Mouse (Mus musculus) ES-Bruce4 (cell line): ENCODE data around the gene Rtn1. TPM values are rescaled to one million over a fixed set of nuclear protein-coding genes. Genes with fewer than 3 reads are reported as not detected.

Source experiments
- H3K27ac ChIP-seq: 2 replicates; pipeline ENCODE4 v1.5.1; 2012; ENCODE audit warnings: low read length, inconsistent platforms; ENCODE audit not compliant: insufficient read depth
- H3K27me3 ChIP-seq: 2 replicates; pipeline ENCODE4 v1.6.1; 2012; ENCODE audit warnings: mild to moderate bottlenecking, low read length, inconsistent platforms; ENCODE audit not compliant: control insufficient read depth, poor library complexity, insufficient read depth, severe bottlenecking
- H3K36me3 ChIP-seq: 2 replicates; pipeline ENCODE4 v1.6.1; 2012; ENCODE audit warnings: inconsistent platforms, mild to moderate bottlenecking, low read length, moderate library complexity; ENCODE audit not compliant: control insufficient read depth, poor library complexity, insufficient read depth, severe bottlenecking
- H3K4me1 ChIP-seq: one replicate; pipeline ENCODE4 v1.8.1; 2011; ENCODE audit warnings: low read length; ENCODE audit not compliant: control insufficient read depth, insufficient read depth
- H3K4me3 ChIP-seq: 2 replicates; pipeline ENCODE4 v1.5.1; 2011; ENCODE audit warnings: low read depth, mild to moderate bottlenecking, low read length
- H3K9ac ChIP-seq: 2 replicates; pipeline ENCODE4 v1.6.1; 2012; ENCODE audit warnings: low read depth, mild to moderate bottlenecking, inconsistent platforms; ENCODE audit not compliant: poor library complexity, severe bottlenecking
- H3K9me3 ChIP-seq: replicated peaks from 2 replicates; pipeline ENCODE4 v1.6.1; 2012; ENCODE audit warnings: mild to moderate bottlenecking, low read length, inconsistent platforms; ENCODE audit not compliant: control insufficient read depth, poor library complexity, insufficient read depth, severe bottlenecking
- CTCF ChIP-seq: IDR thresholded peaks from one replicate; pipeline ENCODE4 v1.8.1; 2011; ENCODE audit warnings: low read depth, low read length
- EP300 ChIP-seq: IDR thresholded peaks from 2 replicates; pipeline ENCODE4 v1.6.1; 2011; ENCODE audit warnings: low read depth, low read length; ENCODE audit not compliant: insufficient read depth
- POLR2A ChIP-seq: IDR thresholded peaks from one replicate; pipeline ENCODE4 v1.8.1; 2011; ENCODE audit warnings: low read length; ENCODE audit not compliant: insufficient read depth
- polyA plus RNA-seq: library from polyadenylated mRNA; stranded (reverse); fragments of >200 nt; gene quantifications from 2 replicates; pipeline ENCODE4 v1.2.4, GENCODE M21; 2011; ENCODE audit warnings: low read depth; ENCODE audit not compliant: missing spikeins, insufficient read depth, insufficient read length

Gene Rtn1
- polyA plus RNA-seq, 1 experiment, result 6.3 TPM

DNA sequence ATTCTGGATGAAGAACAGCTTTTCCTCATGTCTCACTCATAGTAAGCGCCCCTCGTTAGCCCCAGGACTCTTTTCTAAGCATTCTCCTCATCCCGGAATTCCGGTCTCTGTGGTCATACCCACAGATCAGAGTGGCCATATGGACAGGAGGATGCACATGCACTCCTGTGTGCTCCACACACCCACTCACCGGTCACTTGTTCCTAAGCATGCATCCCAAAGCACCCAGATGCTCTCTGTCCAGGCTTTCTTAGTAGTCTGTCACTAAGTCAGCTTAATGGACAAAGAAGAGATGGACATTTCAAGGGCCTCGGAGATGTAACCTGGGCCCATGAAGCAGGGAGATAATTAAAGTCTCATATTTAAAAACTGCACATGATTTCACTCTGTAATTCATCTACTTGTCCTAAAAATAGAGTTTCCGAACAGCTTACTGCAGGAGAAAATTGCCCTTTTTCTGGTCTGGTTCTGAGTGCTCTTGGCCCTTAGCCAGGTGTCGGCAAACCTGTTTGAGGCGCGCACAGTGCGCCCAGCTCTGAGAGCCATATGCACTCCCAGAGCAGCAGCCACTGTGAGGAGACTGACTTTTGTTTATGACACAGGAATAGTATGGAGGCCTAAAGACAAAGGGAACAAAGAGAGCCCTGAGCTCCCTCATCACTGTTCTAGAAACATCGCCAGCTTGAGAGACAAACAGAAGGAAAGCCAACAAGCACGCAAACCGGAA lies 19.3 kb downstream of the Rtn1 start:
- Histone ChIP-seq H3K4me3 (no peak overlapping the region), H3K9ac (no peak overlapping the region), H3K36me3 (no peaks in the 10 kb centered on the region), H3K27me3 (no peaks in the 10 kb centered on the region; the same call in 1 of the 2 replicates), H3K27ac (no peak overlapping the region), H3K9me3 (no peaks in the 10 kb centered on the region), H3K4me1 (no peaks in the 10 kb centered on the region)
- TF ChIP-seq EP300 (no peak), POLR2A (no peak), CTCF (no peak)

- H3K27ac ChIP-seq, result no peak overlapping the region
- no peak overlapping the region for H3K9ac ChIP-seq
- no peaks in the 10 kb centered on the region; the same call in 1 of the 2 replicates for H3K27me3 ChIP-seq
- no peak overlapping the region for H3K4me3 ChIP-seq
- H3K36me3 ChIP-seq, result no peaks in the 10 kb centered on the region
- H3K9me3 ChIP-seq, result no peaks in the 10 kb centered on the region
- TF ChIP-seq POLR2A (no peak), EP300 (no peak), CTCF (no peak)
- no peaks in the 10 kb centered on the region for H3K4me1 ChIP-seq
Observed at GRCm38 (mm10) chr12:72388835-72389234, 20.0 kb downstream of the Rtn1 start.

DNA sequence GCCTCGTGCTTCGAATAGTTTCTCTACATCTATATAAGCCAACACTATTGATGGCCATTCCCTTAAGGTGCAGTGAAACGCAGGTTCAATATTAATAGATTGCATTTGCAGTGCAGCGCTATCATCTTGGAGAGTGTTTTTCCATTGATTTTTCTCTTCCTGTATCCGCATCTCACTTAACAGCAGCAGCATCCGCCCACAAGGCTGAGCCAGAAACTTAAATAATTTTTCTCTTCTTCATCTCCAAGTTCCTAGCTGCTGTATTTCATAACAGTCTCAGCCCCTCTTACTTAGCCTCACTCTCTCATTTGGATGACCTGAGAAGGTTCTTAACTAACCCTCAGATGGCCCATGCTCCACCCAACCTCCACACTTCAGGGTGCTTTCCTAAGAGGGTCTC lies 20.7 kb downstream of the Rtn1 start:
- H3K9me3 ChIP-seq, result no peaks in the 10 kb centered on the region
- H3K36me3 ChIP-seq, result no peaks in the 10 kb centered on the region
- no peak overlapping the region for H3K27ac ChIP-seq
- H3K4me1 ChIP-seq, result no peaks in the 10 kb centered on the region
- H3K4me3 ChIP-seq, result no peak overlapping the region
- TF ChIP-seq EP300 (no peak), POLR2A (no peak), CTCF (no peak)
- no peaks in the 10 kb centered on the region; the same call in 1 of the 2 replicates for H3K27me3 ChIP-seq
- H3K9ac ChIP-seq, result no peak overlapping the region

DNA sequence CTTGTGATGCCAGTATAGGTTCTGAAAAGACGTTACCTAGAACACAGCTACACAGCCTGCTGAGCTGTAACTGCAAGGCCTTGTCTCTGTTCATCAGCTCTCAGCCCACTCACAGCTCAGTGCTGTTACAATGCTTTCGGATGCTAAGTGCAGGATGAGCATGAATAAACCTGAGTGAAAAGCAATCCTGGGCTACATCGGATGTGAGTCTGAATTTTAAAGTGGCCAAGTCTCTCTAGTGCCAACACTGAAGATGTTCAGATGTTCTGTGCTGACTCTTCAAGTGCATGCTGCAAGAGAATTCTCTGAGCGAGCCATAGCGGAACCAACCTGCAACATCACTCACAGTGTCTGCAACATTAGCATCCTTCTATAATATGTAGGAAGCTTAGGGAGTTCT lies 32.5 kb downstream of the Rtn1 start:
- H3K9ac ChIP-seq, result no peak overlapping the region
- no peak for TF ChIP-seq POLR2A
- TF ChIP-seq EP300, result no peak
- no peak for TF ChIP-seq CTCF
- H3K27ac ChIP-seq, result no peak overlapping the region
- H3K4me1 ChIP-seq, result peaks cover 2% of the 10 kb centered on the region
- no peaks in the 10 kb centered on the region for H3K36me3 ChIP-seq
- no peaks in the 10 kb centered on the region for H3K9me3 ChIP-seq
- H3K27me3 ChIP-seq, result no peaks in the 10 kb centered on the region
- H3K4me3 ChIP-seq, result no peak overlapping the region

- Histone ChIP-seq H3K27ac (no peak overlapping the region), H3K9me3 (no peaks in the 10 kb centered on the region)
- TF ChIP-seq POLR2A, result no peak
- no peak for TF ChIP-seq EP300
- TF ChIP-seq CTCF, result no peak
Observed at GRCm38 (mm10) chr12:72374823-72375225, 34.0 kb downstream of the Rtn1 start.

DNA sequence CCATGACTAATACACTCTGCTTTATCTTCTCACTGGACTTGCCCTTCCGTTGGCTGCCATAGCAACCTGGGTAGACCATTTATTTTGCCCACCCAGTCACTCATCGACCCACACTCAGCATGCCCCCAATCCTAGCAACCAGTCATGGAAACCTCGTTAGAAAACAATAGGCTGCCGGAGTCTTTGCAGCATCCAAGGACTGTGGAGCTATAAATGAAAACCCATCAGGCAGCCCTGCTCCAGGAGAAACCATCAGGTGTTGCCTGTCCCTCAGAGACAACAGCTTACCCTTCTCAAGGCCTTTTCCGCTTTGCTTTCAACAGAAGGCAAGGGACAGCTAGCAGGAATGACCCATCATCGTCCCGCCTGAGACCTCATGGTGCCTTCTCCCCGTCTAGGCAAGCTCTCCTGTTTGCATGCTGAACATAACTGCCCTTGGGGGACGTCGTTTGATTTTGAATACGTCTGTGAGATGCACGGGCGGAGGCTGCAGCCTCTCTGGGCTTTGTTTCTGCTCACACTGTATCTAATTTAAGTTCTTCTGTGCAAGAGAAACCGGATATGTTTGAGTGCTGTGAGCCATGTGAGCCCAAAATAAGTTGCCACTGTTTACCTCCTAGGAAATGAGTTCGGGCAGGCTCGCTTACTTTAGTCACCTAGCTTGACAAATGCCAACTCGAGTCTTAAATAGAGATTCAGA lies 34.8 kb downstream of the Rtn1 start:
- no peak for TF ChIP-seq CTCF
- no peak for TF ChIP-seq POLR2A
- no peak for TF ChIP-seq EP300
- Histone ChIP-seq H3K9ac (no peak overlapping the region), H3K4me3 (no peak overlapping the region), H3K27me3 (no peaks in the 10 kb centered on the region), H3K4me1 (peaks cover 2% of the 10 kb centered on the region), H3K36me3 (no peaks in the 10 kb centered on the region), H3K27ac (no peak overlapping the region), H3K9me3 (no peaks in the 10 kb centered on the region)

More at GRCm38 (mm10) chr12:72374823-72375225, 34.0 kb downstream of the Rtn1 start:
- peaks cover 2% of the 10 kb centered on the region for H3K4me1 ChIP-seq
- no peak overlapping the region for H3K9ac ChIP-seq
- no peak overlapping the region for H3K4me3 ChIP-seq
- H3K36me3 ChIP-seq, result no peaks in the 10 kb centered on the region
- H3K27me3 ChIP-seq, result no peaks in the 10 kb centered on the region
